Mouse (Mus musculus) brain, adult 2 months (tissue): ENCODE measurements around the gene Poc1b.
A peak's percentile ranks its signal among the peaks of the same experiment; 100 is the strongest.

Experiments
- DNase-seq: peaks from one replicate; pipeline ENCODE4 v3.0.0; 2011; ENCODE audit warnings: low read depth, low spot score

Poc1b gene

GRCm38 (mm10) chr10:99115471-99116236, 8.8 kb downstream of the Poc1b start:
- DNase-seq: peak; percentile 42

DNA sequence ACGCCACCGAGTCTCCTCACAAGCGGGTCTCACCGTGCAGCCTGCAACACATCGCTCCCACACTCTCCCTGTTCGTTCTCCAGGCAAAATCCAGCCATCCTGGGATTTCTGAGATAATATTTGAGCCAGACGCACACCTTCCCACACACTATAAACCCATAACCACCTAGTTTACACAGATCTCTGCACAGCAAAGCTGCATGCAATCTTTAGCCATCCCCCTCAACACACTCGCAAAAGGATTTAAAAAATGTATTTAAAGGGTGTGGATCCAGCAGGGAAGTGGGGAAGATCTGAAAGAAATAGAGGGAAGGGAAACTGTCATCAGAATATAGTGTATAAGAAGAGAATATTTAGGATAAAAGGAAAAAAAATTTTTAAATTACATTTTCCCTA, 9.4 kb downstream of the Poc1b start:
- DNase-seq: peak; percentile 26

DNA sequence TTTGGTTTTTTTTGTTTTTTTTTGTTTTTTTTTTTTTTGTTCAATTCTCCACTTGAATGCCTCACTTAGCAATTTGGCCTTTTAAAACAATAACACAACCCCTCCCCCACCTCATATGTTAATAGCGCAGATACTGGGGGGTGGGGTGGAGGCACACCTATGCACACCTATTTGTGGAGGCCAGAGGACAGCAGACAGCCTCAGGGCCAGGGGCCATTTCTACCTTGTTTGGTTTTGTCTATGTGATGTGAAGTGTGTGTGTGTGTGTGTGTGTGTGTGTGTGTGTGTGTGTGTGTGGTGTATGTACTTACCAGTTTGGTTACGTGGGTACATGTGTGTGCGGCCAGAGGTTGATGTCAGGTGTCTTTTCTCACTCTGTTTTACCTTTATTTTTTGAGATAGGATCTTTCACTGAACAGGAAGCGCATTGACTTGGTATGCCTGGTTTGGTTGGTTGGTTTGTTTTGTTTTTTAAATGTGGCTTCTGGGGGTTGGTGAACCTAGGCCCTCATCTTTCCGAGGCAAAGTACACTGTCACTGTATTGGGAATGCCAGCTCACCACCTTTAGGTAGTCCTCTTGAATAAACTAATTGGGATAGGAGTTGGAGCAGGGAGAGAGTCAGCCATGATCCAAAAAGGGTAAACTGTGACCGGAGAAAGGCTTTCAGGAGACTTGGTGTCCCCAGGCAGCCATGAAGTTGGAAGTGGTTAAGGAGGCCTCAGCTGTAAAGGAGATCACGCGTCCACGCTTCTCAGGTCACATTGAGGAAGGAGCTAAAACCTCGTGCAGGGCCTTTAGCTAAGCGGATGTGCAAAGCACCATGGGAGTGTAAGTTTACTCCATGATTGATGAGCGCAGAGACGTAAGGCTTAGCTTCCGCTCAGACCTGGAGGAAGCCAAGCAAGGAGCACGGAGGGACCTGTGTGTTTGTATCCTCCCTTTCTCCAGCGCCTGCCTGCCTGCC, 10.1 kb downstream of the Poc1b start:
- no peak for DNase-seq

DNA sequence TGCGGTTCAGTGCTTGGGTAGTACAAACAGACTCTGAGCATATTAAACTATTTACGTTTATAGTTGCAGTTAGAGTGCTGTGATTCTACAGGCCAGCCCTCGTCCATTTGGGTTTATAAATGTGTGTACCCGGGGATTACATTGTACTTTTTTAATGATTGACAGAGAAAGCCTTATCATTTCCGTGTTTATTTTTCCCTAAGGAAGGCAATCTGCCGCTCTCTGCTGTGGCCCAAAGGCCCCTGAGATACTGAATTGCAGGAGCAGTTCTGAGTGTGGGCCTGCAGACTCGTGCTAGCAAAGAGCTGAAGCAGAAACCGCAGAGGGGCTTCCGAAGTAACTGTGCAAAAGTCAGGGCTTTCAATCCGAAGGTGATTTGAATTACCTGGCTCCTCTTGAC, 11.0 kb downstream of the Poc1b start:
- no peak for DNase-seq

GRCm38 (mm10) chr10:99118697-99119096, 11.9 kb downstream of the Poc1b start:
- no peak for DNase-seq

- no peak for DNase-seq
Observed at GRCm38 (mm10) chr10:99119471-99119870, 12.6 kb downstream of the Poc1b start.

DNA sequence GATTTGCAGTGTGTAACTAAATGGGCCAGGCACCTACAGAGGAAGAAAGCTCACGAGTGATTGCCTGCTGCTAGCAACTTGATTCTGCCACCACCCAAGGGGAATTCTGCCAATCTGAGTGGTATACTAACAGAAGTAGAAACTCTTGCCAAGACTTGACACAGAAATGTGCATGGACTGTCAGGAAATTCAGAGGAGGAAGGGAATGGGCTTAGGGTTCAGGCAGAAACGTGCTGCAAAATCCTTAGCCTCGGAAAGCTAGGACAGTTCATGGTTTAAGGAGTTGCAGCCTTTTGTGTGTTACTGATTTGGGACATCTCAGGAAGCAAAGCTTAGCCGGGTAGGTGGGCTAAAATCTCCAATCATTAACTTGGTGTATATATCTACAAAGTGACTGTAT, 19.4 kb downstream of the Poc1b start, which contains the start of gene Phxr2:
TSS of gene Phxr2 (minus strand) at position 101 of the 400 bp plus-strand sequence.
- DNase-seq: peak; percentile 37

GRCm38 (mm10) chr10:99126954-99127353, 20.1 kb downstream of the Poc1b start:
- DNase-seq: no peak

DNA sequence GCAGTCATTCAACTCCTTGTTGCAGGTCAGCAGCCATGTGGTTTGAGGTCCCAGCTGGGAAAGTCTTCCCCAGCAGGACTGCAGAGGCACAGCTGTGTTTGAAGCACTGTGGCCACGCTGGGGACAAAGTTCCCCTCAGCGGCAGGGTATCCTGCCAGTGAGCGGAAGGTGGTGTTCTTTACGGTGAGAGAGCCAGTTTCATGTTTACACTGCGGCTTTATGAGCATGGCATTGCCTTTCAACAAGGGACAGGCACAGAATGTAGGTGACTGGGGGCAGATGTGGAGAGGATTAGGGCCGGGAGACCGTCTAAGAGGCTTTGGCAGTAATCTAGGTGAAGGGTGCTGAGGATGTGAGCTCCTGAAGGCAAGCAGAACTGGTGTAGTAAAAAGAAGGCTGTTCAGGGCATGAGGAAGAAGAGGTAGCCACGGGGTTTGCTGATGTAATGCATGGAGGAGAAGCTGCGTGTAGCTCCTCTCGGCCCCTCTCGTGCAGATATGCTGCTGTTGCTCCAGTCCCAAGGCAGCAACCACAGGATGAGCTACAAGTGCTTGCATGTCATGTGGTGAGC, 20.9 kb downstream of the Poc1b start:
- DNase-seq: peak; percentile 22

DNA sequence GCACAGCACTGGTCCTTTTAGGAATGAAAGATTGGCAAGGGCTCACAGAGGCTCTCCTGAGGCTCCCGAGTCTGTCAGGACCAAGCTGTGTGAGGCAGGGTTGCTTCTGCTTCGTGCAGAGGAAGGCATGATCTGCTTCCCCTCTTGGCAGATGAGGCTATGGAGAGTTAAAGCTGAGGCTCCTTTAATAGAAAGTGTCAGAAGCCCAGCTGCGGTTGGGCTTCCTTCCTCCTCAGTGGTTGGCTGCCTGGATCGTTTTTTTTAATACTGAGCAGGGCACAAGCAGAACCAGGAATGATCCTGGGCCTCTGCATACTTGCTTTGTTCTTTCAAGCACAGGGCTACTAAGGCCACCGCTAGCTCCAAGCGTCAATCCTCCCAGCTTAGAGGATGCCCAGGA, 23.8 kb downstream of the Poc1b start:
- DNase-seq: peak; percentile 60

- peak; percentile 48 for DNase-seq
Observed at GRCm38 (mm10) chr10:99131298-99131697, 24.5 kb downstream of the Poc1b start.

DNA sequence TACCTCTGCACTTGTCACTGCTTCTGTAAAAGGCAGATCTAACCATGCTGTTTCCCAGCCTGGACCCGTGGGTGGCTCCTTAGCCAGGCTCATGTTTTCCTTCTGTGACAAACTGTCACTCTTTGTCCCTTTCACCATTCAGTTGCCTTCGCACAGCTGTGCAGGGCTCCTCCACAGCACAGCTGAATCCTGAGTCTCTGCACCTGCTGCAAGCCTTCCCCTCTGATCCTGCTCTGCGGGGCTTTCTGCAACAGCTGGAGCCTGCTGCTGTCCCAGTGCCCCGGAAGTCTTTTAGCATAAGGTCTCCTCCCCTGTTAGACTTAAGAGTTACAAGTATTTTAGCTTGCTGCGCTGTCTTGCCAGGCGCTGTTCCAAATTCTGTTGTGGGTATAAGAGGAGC, 25.4 kb downstream of the Poc1b start:
- peak; percentile 53 for DNase-seq

GRCm38 (mm10) chr10:99132595-99133272, 25.9 kb downstream of the Poc1b start:
- DNase-seq: no peak

GRCm38 (mm10) chr10:99133321-99133875, 26.6 kb downstream of the Poc1b start:
- DNase-seq: peak; percentile 19

- peak; percentile 35 for DNase-seq
Observed at GRCm38 (mm10) chr10:99136337-99136736, 29.5 kb downstream of the Poc1b start.

GRCm38 (mm10) chr10:99145611-99146010, 38.8 kb downstream of the Poc1b start:
- no peak for DNase-seq

- DNase-seq: no peak
Observed at GRCm38 (mm10) chr10:99146596-99146995, 39.8 kb downstream of the Poc1b start.

- no peak for DNase-seq
Observed at GRCm38 (mm10) chr10:99150016-99150415, 43.2 kb downstream of the Poc1b start.

GRCm38 (mm10) chr10:99151580-99151979, 44.7 kb downstream of the Poc1b start:
- DNase-seq: no peak

GRCm38 (mm10) chr10:99152063-99152462, 45.2 kb downstream of the Poc1b start:
- DNase-seq: peak; percentile 56

DNA sequence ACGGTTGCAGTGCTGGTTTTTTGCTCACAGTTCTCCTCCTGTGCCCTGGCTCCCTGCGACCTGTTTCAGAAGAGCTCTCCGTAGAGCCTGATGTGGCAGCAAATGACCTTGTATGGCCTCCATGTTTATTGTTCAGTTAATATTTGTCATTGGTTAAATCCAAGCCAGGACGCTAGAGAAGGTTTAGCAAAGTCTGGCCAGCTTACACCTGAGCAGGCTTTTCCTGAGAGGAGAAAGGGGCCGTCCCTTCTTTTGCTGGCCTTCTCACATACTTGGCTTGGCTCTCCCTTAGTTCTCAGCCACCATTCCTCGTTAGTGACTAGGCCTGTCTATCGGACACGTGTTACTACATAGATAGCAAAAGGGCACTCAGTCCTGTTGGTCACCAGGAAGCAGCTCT, 47.8 kb downstream of the Poc1b start:
- no peak for DNase-seq
